31 mouse cellular contexts compared by ENCODE assay signal in genomic region chr11:31778766-31779165, GRCm38 (mm10).
A peak's percentile ranks its signal among the peaks of the same experiment; 100 is the strongest.
DNase-seq lines count a peak whose midpoint lies in the region; ATAC-seq lines count a peak whose summit lies in the region.
"Had no signal": no experiment of that assay in that cellular context is flagged by ENCODE, and none has a peak within 500 bp of the region (broad histone marks: within the 10 kb centered on the region; RNA-seq: fewer than 3 reads in every experiment).

No protein-coding gene starts in this region.

- no peak overlapping the region for H3K4me3 ChIP-seq in kidney, embryonic 14.5 days (ENCODE audit: low read length)
- H3K4me3 ChIP-seq in intestine, embryonic 16.5 days (ENCODE audit: low read length): no peak overlapping the region
- H3K4me3 ChIP-seq: erythroblast, embryonic 14.5 days; heart, embryonic 10.5 days; heart, embryonic 15.5 days; layer of hippocampus, adult 2 months; left cerebral cortex, adult 2 months; limb, embryonic 12.5 days; lung, embryonic 15.5 days had no signal

- WGBS in kidney, embryonic 14.5 days: 38% methylated on average over 3 of the region's 4 CpGs
- WGBS in intestine, embryonic 16.5 days: 75% methylated on average over 4 of the region's 4 CpGs

- no peaks in the 10 kb centered on the region for H3K36me3 ChIP-seq in kidney, embryonic 14.5 days (ENCODE audit: control insufficient read depth, insufficient read depth, low read length)
- no peaks in the 10 kb centered on the region for H3K36me3 ChIP-seq in intestine, embryonic 16.5 days (ENCODE audit: control insufficient read depth, insufficient read depth, low read length)
- H3K36me3 ChIP-seq: heart, embryonic 10.5 days; heart, embryonic 15.5 days; limb, embryonic 12.5 days; lung, embryonic 15.5 days had no signal

- no peaks in the 10 kb centered on the region for H3K27me3 ChIP-seq in kidney, embryonic 14.5 days (ENCODE audit: control insufficient read depth, insufficient read depth, low read length)
- no peaks in the 10 kb centered on the region for H3K27me3 ChIP-seq in intestine, embryonic 16.5 days (replicated peaks; ENCODE audit: control insufficient read depth, insufficient read depth, low read length)
- H3K27me3 ChIP-seq: heart, embryonic 15.5 days; limb, embryonic 12.5 days; lung, embryonic 15.5 days had no signal

- peak; percentile 61 for DNase-seq in kidney, adult 18-20 months
- peak; percentile 49 to 78 for DNase-seq in kidney, adult 8-10 months
- peak; percentile 58 for DNase-seq in kidney, postnatal 14 days
- no peak for DNase-seq in thymus, postnatal 25 days
- no peak for DNase-seq in c-Kit-positive CD71-positive TER-119-positive erythroid progenitor cells, embryonic 14.5 days (ENCODE audit: low spot score)
- DNase-seq: adrenal gland, adult 8-10 months; cerebellum, adult 11 months; cerebellum, adult 9-11 months; embryo, embryonic 11 days; gastrocnemius, postnatal 14 days; heart, adult 11 months; right cerebral cortex, postnatal 25 days; spleen, adult 18-20 months; thymus, adult 18-20 months; thymus, postnatal 4 days had no signal

- H3K9ac ChIP-seq in kidney, embryonic 14.5 days (ENCODE audit: low read depth, low read length): no peak overlapping the region
- H3K9ac ChIP-seq in intestine, embryonic 16.5 days (ENCODE audit: low read depth, low read length): no peak overlapping the region
- H3K9ac ChIP-seq: heart, embryonic 15.5 days; limb, embryonic 12.5 days; liver, embryonic 14.5 days; lung, embryonic 15.5 days had no signal

- no peak for ATAC-seq in kidney, embryonic 14.5 days (ENCODE audit: low FRiP score, low TSS enrichment)
- ATAC-seq in intestine, embryonic 16.5 days: 0 out of 2 replicates have a peak, but pooled peaks have one; percentile 33
- ATAC-seq in CD4-positive, CD25-positive, alpha-beta regulatory T cell, adult 4 months: no peak
- ATAC-seq: forebrain, embryonic 16.5 days; hindbrain, embryonic 16.5 days; midbrain, embryonic 16.5 days had no signal

- no peaks in the 10 kb centered on the region for H3K4me1 ChIP-seq in kidney, embryonic 14.5 days (ENCODE audit: control insufficient read depth, insufficient read depth, low read length)
- H3K4me1 ChIP-seq in intestine, embryonic 16.5 days (ENCODE audit: control insufficient read depth, insufficient read depth, low read length): no peaks in the 10 kb centered on the region
- H3K4me1 ChIP-seq: limb, embryonic 12.5 days had no signal

- H3K4me2 ChIP-seq in kidney, embryonic 14.5 days (replicated peaks; ENCODE audit: low read depth, low read length): no peak overlapping the region
- H3K4me2 ChIP-seq in intestine, embryonic 16.5 days (ENCODE audit: low read depth, low read length): no peak overlapping the region
- H3K4me2 ChIP-seq: heart, embryonic 15.5 days; limb, embryonic 12.5 days; lung, embryonic 15.5 days; midbrain, embryonic 11.5 days had no signal

- no peak overlapping the region for H3K27ac ChIP-seq in kidney, embryonic 14.5 days (ENCODE audit: low read depth, low read length)
- no peak overlapping the region for H3K27ac ChIP-seq in intestine, embryonic 16.5 days (ENCODE audit: low read length)
- H3K27ac ChIP-seq: heart, embryonic 10.5 days; heart, embryonic 15.5 days; layer of hippocampus, adult 2 months; left cerebral cortex, adult 2 months; limb, embryonic 12.5 days; liver, embryonic 14.5 days; lung, embryonic 15.5 days; stomach, postnatal 0 days had no signal

- H3K9me3 ChIP-seq in kidney, embryonic 14.5 days (ENCODE audit: control insufficient read depth, low read length): peaks cover 3% of the 10 kb centered on the region; the same call in 1 of the 2 replicates
- H3K9me3 ChIP-seq in intestine, embryonic 16.5 days (ENCODE audit: control insufficient read depth, low read length): no peaks in the 10 kb centered on the region
- H3K9me3 ChIP-seq: heart, embryonic 10.5 days; heart, embryonic 15.5 days; lung, embryonic 15.5 days had no signal

Comparison
In these comparisons a context has a peak if more than half of its experiments do, and no peak if none do; other contexts are left out.
1. DNase-seq: peak in kidney, adult 18-20 months (single experiment), kidney, adult 8-10 months (2 of 2) and kidney, postnatal 14 days (single experiment); none in thymus, postnatal 25 days (single experiment) and c-Kit-positive CD71-positive TER-119-positive erythroid progenitor cells, embryonic 14.5 days (single experiment).